11 mouse cellular contexts compared by ENCODE assay signal in the genomic region with DNA sequence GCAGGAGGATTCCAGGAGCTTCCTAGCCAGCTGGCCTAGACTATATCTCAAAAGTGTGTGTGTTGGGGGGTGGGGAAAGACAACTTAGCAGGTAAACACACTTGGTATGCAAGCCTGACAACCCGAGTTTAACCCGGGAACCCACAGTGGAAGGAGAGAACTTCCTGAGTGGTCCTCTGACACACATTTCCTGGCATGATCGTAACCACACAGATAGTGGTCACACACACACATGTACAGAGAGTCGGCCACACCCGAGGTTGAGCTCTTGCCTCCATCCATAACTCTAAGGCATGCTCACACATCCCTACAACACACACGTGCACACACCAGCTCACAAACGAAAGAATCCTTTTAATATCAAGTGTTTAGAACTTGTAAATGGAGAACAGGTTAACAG.
"Had no signal": no experiment of that assay in that cellular context is flagged by ENCODE, and none has a peak within 500 bp of the region (broad histone marks: within the 10 kb centered on the region; RNA-seq: fewer than 3 reads in every experiment).

No protein-coding gene starts in this region.

- H3K4me3 ChIP-seq: left cerebral cortex, adult 2 months; limb, embryonic 15.5 days; liver, embryonic 13.5 days; lung, embryonic 15.5 days; midbrain, embryonic 12.5 days had no signal

- H3K27ac ChIP-seq: left cerebral cortex, adult 2 months; limb, embryonic 15.5 days; liver, embryonic 13.5 days; lung, embryonic 15.5 days; macrophage; midbrain, embryonic 12.5 days had no signal

- H3K9me3 ChIP-seq: limb, embryonic 15.5 days; liver, embryonic 13.5 days; lung, embryonic 15.5 days; midbrain, embryonic 12.5 days had no signal

- H3K36me3 ChIP-seq: liver, embryonic 13.5 days; lung, embryonic 15.5 days had no signal

- H3K9ac ChIP-seq: limb, embryonic 15.5 days; liver, embryonic 13.5 days; liver, postnatal 0 days; lung, embryonic 15.5 days; midbrain, embryonic 12.5 days had no signal

- H3K4me1 ChIP-seq: lung, embryonic 15.5 days had no signal

- H3K4me2 ChIP-seq: limb, embryonic 15.5 days; liver, embryonic 13.5 days; lung, embryonic 15.5 days; midbrain, embryonic 12.5 days had no signal

- ATAC-seq: intestine, postnatal 0 days; liver, postnatal 0 days had no signal

- H3K27me3 ChIP-seq: limb, embryonic 15.5 days; liver, embryonic 13.5 days; lung, embryonic 15.5 days; midbrain, embryonic 12.5 days had no signal

- DNase-seq: kidney, adult 8-10 months; liver, embryonic 13.5 days; liver, postnatal 0 days; lung, postnatal 14 days; right cerebral cortex, postnatal 25 days had no signal
